Mouse (Mus musculus) ES-Bruce4 (cell line): ENCODE data around the gene Tacr2.

Experiments used
- CTCF ChIP-seq: IDR thresholded peaks from one replicate; pipeline ENCODE4 v1.8.1; 2011; ENCODE audit warnings: low read depth, low read length
- EP300 ChIP-seq: IDR thresholded peaks from 2 replicates; pipeline ENCODE4 v1.6.1; 2011; ENCODE audit warnings: low read depth, low read length; ENCODE audit not compliant: insufficient read depth
- POLR2A ChIP-seq: IDR thresholded peaks from one replicate; pipeline ENCODE4 v1.8.1; 2011; ENCODE audit warnings: low read length; ENCODE audit not compliant: insufficient read depth

DNA sequence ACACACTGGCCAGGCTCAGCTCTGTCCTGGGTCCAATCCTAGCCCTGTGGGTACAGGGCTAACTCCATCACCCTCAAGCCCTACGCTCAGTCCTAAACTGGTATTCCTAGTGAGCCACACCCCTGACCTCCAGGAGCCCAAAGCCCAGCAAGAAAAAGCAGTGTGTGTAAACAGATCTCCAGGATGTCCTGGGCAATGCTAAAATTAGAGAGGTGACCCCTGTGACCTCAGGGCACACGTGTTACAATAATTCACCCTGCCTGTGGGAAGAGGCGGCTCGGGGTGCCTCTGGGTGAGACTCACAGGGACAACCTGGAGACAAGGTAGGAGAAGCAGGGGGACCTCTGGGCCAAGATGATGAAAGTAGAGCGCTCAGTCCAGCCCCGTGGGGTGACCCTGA is 28.0 kb upstream of the Tacr2 start:
- no peak for TF ChIP-seq CTCF
- no peak for TF ChIP-seq POLR2A
- TF ChIP-seq EP300 = no peak
